ENCODE assay signal across 8 mouse cellular contexts in genomic region chr7:19715239-19716054, GRCm38 (mm10). TPM values are rescaled to one million over a fixed set of nuclear protein-coding genes. Genes with fewer than 3 reads are reported as not detected.
DNase-seq lines count a peak whose midpoint lies in the region; ATAC-seq lines count a peak whose summit lies in the region.

Gene Tomm40 (minus strand): TSS chr7:19715438.

- peak; percentile 81 for ATAC-seq in megakaryocyte progenitor cell, adult 5-6 weeks (replicated peaks; ENCODE audit: poor library complexity)

- peak; percentile 99 for DNase-seq in adipocyte (ENCODE audit: low spot score)
- DNase-seq in embryo, embryonic 10 days (ENCODE audit: low spot score) = peak; percentile 100
- DNase-seq in gastrocnemius, postnatal 10 days = peak; percentile 94
- peak; percentile 100 for DNase-seq in induced T-regulatory cell, adult 2 months (ENCODE audit: low read depth)
- peak; percentile 100 for DNase-seq in left cerebral cortex, adult 9 months (ENCODE audit: low spot score in 2 of 2)
- peak; percentile 97 for DNase-seq in right cerebral cortex, postnatal 14 days
- DNase-seq in urinary bladder, postnatal 36 days (ENCODE audit: low spot score in 2 of 2) = peak; percentile 98 to 99

RNA-seq across cellular contexts. Expression of gene Tomm40, which starts in this region (rescaled TPM):
- 10 to 100 TPM; 59.3 to 63.3 TPM for total RNA-seq in gastrocnemius, postnatal 10 days (2021)
- total RNA-seq in megakaryocyte progenitor cell, adult 5-6 weeks (2015) = 61.5 and 62.2 TPM in 2 replicates
- total RNA-seq in megakaryocyte progenitor cell, adult 5-6 weeks (2017) = 42.5 and 50.8 TPM in 2 replicates

Comparison
In these comparisons a context has a peak if more than half of its experiments do, and no peak if none do; other contexts are left out.
1. Peak in every context shown above with its lines: DNase-seq and ATAC-seq.